Mouse (Mus musculus) CD4-positive helper T cell, adult 2 months (primary cell): ENCODE measurements at regions not wholly inside any gene's neighbourhood (a gene's known extent, or its start where the extent isn't known, plus 50 kb on each side); places are given as distances from the start of the nearest gene placed in this dataset.
"Not testable (repeated sequence)": the region's sequence is repeated elsewhere in the genome, so short reads cannot be mapped to it uniquely, and the experiment has no call there.

Experiments
- DNase-seq: peaks from one replicate; pipeline ENCODE4 v3.0.0-alpha.2; 2012; ENCODE audit warnings: low read depth, missing footprints, low spot score

- DNase-seq: no peak
Measured at GRCm38 (mm10) chr1:95397188-95397587, 83.8 kb downstream of the Fam174a start.

- no peak for DNase-seq
Measured at GRCm38 (mm10) chr1:95399764-95400163, 86.3 kb downstream of the Fam174a start.

GRCm38 (mm10) chr1:95422253-95422652 is 108.8 kb downstream of the Fam174a start:
- DNase-seq: no peak

GRCm38 (mm10) chr1:95425420-95425819 is 112.0 kb downstream of the Fam174a start:
- no peak for DNase-seq

GRCm38 (mm10) chr1:95437155-95437554 is 123.7 kb downstream of the Fam174a start:
- no peak for DNase-seq

- no peak for DNase-seq
Measured at GRCm38 (mm10) chr1:95445541-95445940, 132.1 kb downstream of the Fam174a start.

GRCm38 (mm10) chr1:95448962-95449558 is 135.6 kb downstream of the Fam174a start:
- no peak for DNase-seq

GRCm38 (mm10) chr1:95450920-95451332 is 137.5 kb downstream of the Fam174a start:
- peak; percentile 12 for DNase-seq

GRCm38 (mm10) chr1:95451755-95452154 is 138.3 kb downstream of the Fam174a start:
- peak; percentile 80 for DNase-seq

- DNase-seq: no peak
Measured at GRCm38 (mm10) chr1:95454246-95454645, 140.8 kb downstream of the Fam174a start.

GRCm38 (mm10) chr1:95459355-95459754 is 145.9 kb downstream of the Fam174a start:
- no peak for DNase-seq

- DNase-seq: no peak
Measured at GRCm38 (mm10) chr1:95468095-95468494, 154.7 kb downstream of the Fam174a start.

- DNase-seq: no peak
Measured at GRCm38 (mm10) chr1:95468772-95469171, 155.3 kb downstream of the Fam174a start.

GRCm38 (mm10) chr1:95470491-95470890 is 157.1 kb downstream of the Fam174a start:
- DNase-seq: no peak

- DNase-seq: no peak
Measured at GRCm38 (mm10) chr1:95493004-95493403, 174.4 kb downstream of the St8sia4 start.

- not testable (repeated sequence) for DNase-seq
Measured at GRCm38 (mm10) chr1:95500671-95501070, 166.7 kb downstream of the St8sia4 start.

GRCm38 (mm10) chr1:95508718-95509117 is 158.7 kb downstream of the St8sia4 start:
- no peak for DNase-seq

GRCm38 (mm10) chr1:95528726-95529125 is 138.6 kb downstream of the St8sia4 start:
- DNase-seq: no peak

GRCm38 (mm10) chr1:95531017-95531416 is 136.4 kb downstream of the St8sia4 start:
- DNase-seq: no peak
